14 mouse cellular contexts compared by ENCODE assay signal in genomic region chr1:180772291-180772690, GRCm38 (mm10).
DNase-seq lines count a peak whose midpoint lies in the region.
"Had no signal": no experiment of that assay in that cellular context is flagged by ENCODE, and none has a peak within 500 bp of the region (broad histone marks: within the 10 kb centered on the region; RNA-seq: fewer than 3 reads in every experiment).

No protein-coding gene starts in this region.

- DNase-seq in 3T3-L1 (ENCODE audit: low read depth, low spot score) (peak; percentile 55), R1 (ENCODE audit: low read depth, low spot score) (peak; percentile 41)
- peak; percentile 27 for DNase-seq in Muller cell, postnatal 12 days (ENCODE audit: inconsistent ontology term)
- no peak for DNase-seq in frontal cortex, postnatal 25 days (ENCODE audit: low spot score in 2 of 2)
- no peak for DNase-seq in kidney, postnatal 14 days
- DNase-seq in kidney, adult 8-10 months, result no peak
- DNase-seq: adrenal gland, adult 2 months; adrenal gland, postnatal 10 days; adrenal gland, postnatal 25 days; cerebellum, adult 11-12 months; cerebellum, adult 2 months; cerebellum, adult 9-10 months; cerebellum, postnatal 25 days; forebrain, postnatal 0 days had no signal

Comparison
In these comparisons a context has a peak if more than half of its experiments do, and no peak if none do; other contexts are left out.
1. DNase-seq: peak in 3T3-L1 (single experiment), Muller cell, postnatal 12 days (single experiment) and R1 (single experiment); none in frontal cortex, postnatal 25 days (0 of 2), kidney, postnatal 14 days (single experiment) and kidney, adult 8-10 months (0 of 2).